In the genomic region with DNA sequence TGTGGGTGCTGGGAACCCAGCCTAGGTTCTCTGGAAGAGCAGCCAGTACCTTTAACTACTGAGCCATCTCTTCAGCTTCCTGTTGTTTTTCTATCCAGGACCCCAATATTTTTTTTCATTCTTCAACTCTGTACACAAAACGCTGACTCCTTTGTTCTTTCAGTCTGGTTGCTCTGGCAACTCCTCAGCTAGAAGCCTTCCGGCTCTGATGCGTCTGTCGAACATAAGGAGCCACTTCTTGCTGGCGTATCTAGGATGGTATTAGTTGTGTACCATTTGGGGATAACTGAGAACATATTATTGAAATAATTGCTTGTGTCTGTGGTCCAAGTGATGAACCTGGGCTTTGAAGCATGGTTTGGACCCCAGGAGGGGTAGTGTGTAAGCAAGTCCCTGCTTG, we compare ENCODE assay signal across 19 mouse cellular contexts. TPM values are rescaled to one million over a fixed set of nuclear protein-coding genes. Genes with fewer than 3 reads are reported as not detected.
DNase-seq lines count a peak whose midpoint lies in the region; ATAC-seq and TF ChIP-seq lines count a peak whose summit lies in the region.
"Had no signal": no experiment of that assay in that cellular context is flagged by ENCODE, and none has a peak within 500 bp of the region (broad histone marks: within the 10 kb centered on the region; RNA-seq: fewer than 3 reads in every experiment).

No protein-coding gene starts in this region.

- TF ChIP-seq CTCF in forebrain, postnatal 0 days (IDR thresholded peaks at IDR 0.05; ENCODE audit: low read depth): no peak
- no peak for TF ChIP-seq CTCF in layer of hippocampus, adult 2 months (conservative IDR thresholded peaks at IDR 0.05)

- peaks cover 13% of the 10 kb centered on the region for H3K9me3 ChIP-seq in forebrain, postnatal 0 days (ENCODE audit: low read length)
- no peaks in the 10 kb centered on the region; the same call in 1 of the 2 replicates for H3K9me3 ChIP-seq in forebrain, embryonic 15.5 days

- peak; percentile 47; the same call in 1 of the 2 replicates for ATAC-seq in forebrain, postnatal 0 days
- no peak for ATAC-seq in forebrain, embryonic 15.5 days (replicated peaks)
- no peak for ATAC-seq in erythroid progenitor cell, adult 5-6 weeks (replicated peaks; ENCODE audit: low FRiP score, poor library complexity, severe bottlenecking)
- ATAC-seq: forebrain, embryonic 13.5 days had no signal

- 66% methylated on average over 5 of the region's 5 CpGs for WGBS in forebrain, postnatal 0 days
- 84% methylated on average over 5 of the region's 5 CpGs for WGBS in forebrain, embryonic 15.5 days

- H3K27me3 ChIP-seq in forebrain, postnatal 0 days (ENCODE audit: insufficient read depth, low read length): no peaks in the 10 kb centered on the region
- H3K27me3 ChIP-seq in forebrain, embryonic 15.5 days: no peaks in the 10 kb centered on the region
- H3K27me3 ChIP-seq: embryonic facial prominence, embryonic 12.5 days; forebrain, embryonic 13.5 days had no signal

- H3K27ac ChIP-seq in forebrain, postnatal 0 days (ENCODE audit: low read depth, low read length): no peak overlapping the region
- H3K27ac ChIP-seq in forebrain, embryonic 15.5 days (replicated peaks): no peak overlapping the region
- peak overlapping the region; percentile 74 for H3K27ac ChIP-seq in layer of hippocampus, adult 2 months
- H3K27ac ChIP-seq: embryonic facial prominence, embryonic 10.5 days; embryonic facial prominence, embryonic 12.5 days; forebrain, embryonic 10.5 days; forebrain, embryonic 13.5 days had no signal

- no peaks in the 10 kb centered on the region for H3K4me1 ChIP-seq in forebrain, postnatal 0 days (ENCODE audit: insufficient read depth)
- peaks cover 4% of the 10 kb centered on the region for H3K4me1 ChIP-seq in forebrain, embryonic 15.5 days
- H3K4me1 ChIP-seq: embryonic facial prominence, embryonic 12.5 days had no signal

- no peak for DNase-seq in forebrain, postnatal 0 days
- DNase-seq in layer of hippocampus, adult 2 months (ENCODE audit: low spot score in 2 of 2): peak in 1 of 2 experiments; percentile 55
- no peak for DNase-seq in layer of hippocampus, adult 9-11 months
- DNase-seq: adrenal gland, adult 2 months; adrenal gland, postnatal 10 days; adrenal gland, postnatal 25 days; cerebellum, adult 11-12 months; cerebellum, adult 2 months; cerebellum, adult 9-10 months; cerebellum, postnatal 10 days; cerebellum, postnatal 25 days had no signal

- H3K4me3 ChIP-seq in forebrain, postnatal 0 days (ENCODE audit: low read depth, low read length): no peak overlapping the region
- no peak overlapping the region for H3K4me3 ChIP-seq in forebrain, embryonic 15.5 days
- H3K4me3 ChIP-seq in layer of hippocampus, adult 2 months: no peak overlapping the region
- H3K4me3 ChIP-seq: embryonic facial prominence, embryonic 10.5 days; embryonic facial prominence, embryonic 12.5 days; forebrain, embryonic 10.5 days; forebrain, embryonic 13.5 days had no signal

- no peak overlapping the region for H3K4me2 ChIP-seq in forebrain, postnatal 0 days (ENCODE audit: low read depth)
- no peak overlapping the region for H3K4me2 ChIP-seq in forebrain, embryonic 15.5 days (replicated peaks)
- H3K4me2 ChIP-seq: embryonic facial prominence, embryonic 12.5 days; forebrain, embryonic 13.5 days had no signal

- H3K9ac ChIP-seq in forebrain, postnatal 0 days: no peak overlapping the region
- H3K9ac ChIP-seq in forebrain, embryonic 15.5 days (replicated peaks): no peak overlapping the region
- H3K9ac ChIP-seq: embryonic facial prominence, embryonic 12.5 days; forebrain, embryonic 13.5 days had no signal

- no peaks in the 10 kb centered on the region for H3K36me3 ChIP-seq in forebrain, postnatal 0 days (ENCODE audit: insufficient read depth)
- H3K36me3 ChIP-seq in forebrain, embryonic 15.5 days: no peaks in the 10 kb centered on the region
- H3K36me3 ChIP-seq: embryonic facial prominence, embryonic 12.5 days had no signal

RNA-seq across cellular contexts. Expression of gene Wasf3, which starts 12.5 kb away (rescaled TPM):
- total RNA-seq in forebrain, postnatal 0 days (2014; rRNA removed): 26.8 and 33.0 TPM in 2 replicates
- polyA plus RNA-seq in forebrain, postnatal 0 days (2015; fragmentation: Nextera tagmentation; extraction: Ambion mirVana): 11.7 and 14.3 TPM in 2 replicates
- polyA plus RNA-seq in forebrain, embryonic 15.5 days (2015; fragmentation: Nextera tagmentation; extraction: Ambion mirVana): 9.3 and 9.7 TPM in 2 replicates
- 100 to 1,000 TPM; 103 to 107 TPM for total RNA-seq in layer of hippocampus, adult 2 months (2021)
- not detected in 2 replicates for total RNA-seq in erythroid progenitor cell, adult 5-6 weeks (2015; ENCODE audit: low replicate concordance)
- not detected in 2 replicates for total RNA-seq in erythroid progenitor cell, adult 5-6 weeks (2017; ENCODE audit: low replicate concordance)
- total RNA-seq: MEL had no signal
- polyA plus RNA-seq: C2C12 had no signal

Comparison
In these comparisons a context has a peak if more than half of its experiments do, and no peak if none do; other contexts are left out.
1. RNA of gene Wasf3, which starts 12.5 kb away (total RNA-seq): 103 to 107 TPM in layer of hippocampus, adult 2 months and 26.8 to 33.0 TPM in forebrain, postnatal 0 days; not detected in erythroid progenitor cell, adult 5-6 weeks; every median in the first group is over 10 times any median in the second.